Mouse (Mus musculus) ES-E14 (cell line): ENCODE results near the gene Cplx3. TPM values are rescaled to one million over a fixed set of nuclear protein-coding genes. Genes with fewer than 3 reads are reported as not detected.

Source experiments
- DNase-seq: peaks from one replicate; pipeline ENCODE4 v3.0.0-alpha.2; 2013; ENCODE audit warnings: low read depth, low spot score
- H3K27ac ChIP-seq: 2 replicates; pipeline ENCODE4 v1.5.1; 2012; ENCODE audit warnings: low read depth, mild to moderate bottlenecking, low read length, moderate library complexity, mixed read lengths; ENCODE audit not compliant: poor library complexity, insufficient read depth, severe bottlenecking
- H3K36me3 ChIP-seq: 2 replicates; pipeline ENCODE4 v1.6.1; 2012; ENCODE audit warnings: mild to moderate bottlenecking, low read length, moderate library complexity, mixed read lengths; ENCODE audit not compliant: control insufficient read depth, poor library complexity, insufficient read depth, severe bottlenecking
- H3K4me1 ChIP-seq, 2 experiments: fragments of 150-350 bp in 1 of 2; sonication (generic) in 1 of 2; 2 replicates each; pipeline ENCODE4 v1.6.1; 2012; ENCODE audit warnings: low read length in 2 of 2, mild to moderate bottlenecking in 1 of 2, mixed read lengths in 1 of 2; ENCODE audit not compliant: control insufficient read depth in 2 of 2, insufficient read depth in 2 of 2, poor library complexity in 1 of 2
- H3K4me3 ChIP-seq, 2 experiments: fragments of 150-350 bp in 1 of 2; sonication (generic) in 1 of 2; 2 replicates each; pipeline ENCODE4 v1.5.1; 2012; ENCODE audit warnings: low read length in 2 of 2, low read depth in 1 of 2, mild to moderate bottlenecking in 1 of 2, mixed read lengths in 1 of 2; ENCODE audit not compliant: insufficient read depth in 1 of 2, poor library complexity in 1 of 2, severe bottlenecking in 1 of 2
- H3K9ac ChIP-seq: 2 replicates; pipeline ENCODE4 v1.6.1; 2012; ENCODE audit warnings: low read depth, mild to moderate bottlenecking, low read length, mixed read lengths; ENCODE audit not compliant: poor library complexity, insufficient read depth, severe bottlenecking
- H3K9me3 ChIP-seq: fragments of 150-350 bp; sonication (generic); 2 replicates; pipeline ENCODE4 v1.6.1; 2012; ENCODE audit warnings: low read depth, mild to moderate bottlenecking, low read length; ENCODE audit not compliant: control insufficient read depth, insufficient read depth
- CHD2 ChIP-seq: IDR thresholded peaks from 2 replicates; pipeline ENCODE4 v1.6.1; 2014; ENCODE audit warnings: mild to moderate bottlenecking, low read depth, low read length, inconsistent platforms
- HCFC1 ChIP-seq: IDR thresholded peaks from 2 replicates; pipeline ENCODE4 v1.6.1; 2012; ENCODE audit warnings: low read length, inconsistent platforms, borderline replicate concordance; ENCODE audit not compliant: insufficient read depth
- MAFK ChIP-seq: IDR thresholded peaks from 2 replicates; pipeline ENCODE4 v1.6.1; 2014; ENCODE audit warnings: mild to moderate bottlenecking, low read depth, low read length, inconsistent platforms; ENCODE audit not compliant: insufficient read depth
- ZC3H11A ChIP-seq: IDR thresholded peaks from 2 replicates; pipeline ENCODE4 v1.6.1; 2012; ENCODE audit warnings: low read depth, mild to moderate bottlenecking, inconsistent platforms, low read length, borderline replicate concordance
- ZNF384 ChIP-seq: IDR thresholded peaks from 2 replicates; pipeline ENCODE4 v1.6.1; 2012; ENCODE audit warnings: low read depth, low read length, inconsistent platforms
- in situ Hi-C, 2 experiments: fragments of 600-800 bp; cut with MboI; formaldehyde crosslinking; loops; one replicate each; pipeline ENCODE4 v1.15.1; 2025; ENCODE audit warnings: low sequenced_read_pairs in 2 of 2, inconsistent platforms in 1 of 2; ENCODE audit not compliant: unreplicated experiment in 2 of 2
- total RNA-seq: library from RNA; depleted of rRNA; stranded (reverse); fragments of 300-350 nt; gene quantifications from 2 replicates; pipeline ENCODE4 v1.2.3, GENCODE M21; 2012

Gene Cplx3
- total RNA-seq, 1 experiment = not detected

DNA sequence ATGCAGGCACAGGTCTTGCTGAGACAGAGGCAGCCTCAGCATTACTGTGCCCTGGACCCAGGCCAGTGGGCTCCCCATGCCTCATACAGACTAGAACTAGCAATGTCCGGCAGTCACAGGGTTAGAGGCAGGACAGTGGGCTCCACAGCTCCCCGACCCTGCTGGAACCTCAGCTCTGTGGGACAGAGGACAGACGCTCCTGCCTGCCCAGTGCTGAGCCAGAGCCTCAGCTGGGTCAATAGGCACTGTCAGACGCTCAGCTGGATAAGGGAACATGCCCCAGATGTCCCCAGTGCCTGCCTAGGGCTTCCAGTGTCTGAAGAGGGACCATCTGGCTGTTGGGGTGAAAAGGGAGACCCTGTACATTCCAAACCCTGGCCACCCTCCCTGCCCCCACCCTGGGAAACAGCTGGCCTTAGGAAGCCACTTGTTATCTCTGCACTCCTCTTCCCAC lies 8.1 kb downstream of the Cplx3 start:
- no peak overlapping the region; the same call in 1 of the 2 replicates for H3K27ac ChIP-seq
- H3K4me1 ChIP-seq = peaks cover 7 to 16% of the 10 kb centered on the region in 2 experiments; a peak in 3 of 4 replicates
- peaks cover 20% of the 10 kb centered on the region; the same call in 1 of the 2 replicates for H3K36me3 ChIP-seq
- H3K4me3 ChIP-seq = no peak overlapping the region
- H3K9ac ChIP-seq = no peak overlapping the region
- no peaks in the 10 kb centered on the region for H3K9me3 ChIP-seq
- no peak for TF ChIP-seq HCFC1
- TF ChIP-seq MAFK = no peak
- TF ChIP-seq CHD2 = no peak
- no peak for TF ChIP-seq ZC3H11A
- TF ChIP-seq ZNF384 = no peak
- in situ Hi-C loops = no loop called here
- DNase-seq = no peak

DNA sequence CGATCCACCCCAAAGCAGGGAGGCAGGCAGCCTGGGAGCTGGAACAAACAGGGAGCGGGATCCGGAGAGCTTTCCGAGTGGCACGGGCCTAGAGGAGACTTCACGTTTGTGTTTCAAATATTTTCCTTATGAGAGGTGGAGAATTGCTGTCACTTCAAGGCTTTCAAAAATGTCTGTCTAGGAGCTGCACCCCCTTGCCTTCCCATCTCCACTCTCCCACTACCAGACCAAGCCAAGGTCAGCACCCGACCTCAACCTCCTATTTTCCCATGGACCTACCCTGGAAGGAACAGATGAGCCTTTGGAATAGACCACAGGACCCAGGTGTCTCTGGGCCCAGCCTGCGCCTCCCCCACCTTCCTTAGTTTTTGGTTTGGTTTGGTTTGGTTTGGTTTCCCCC lies 8.8 kb downstream of the Cplx3 start:
- Histone ChIP-seq H3K27ac (no peak overlapping the region), H3K9ac (no peak overlapping the region), H3K36me3 (peaks cover 23% of the 10 kb centered on the region; the same call in 1 of the 2 replicates), H3K9me3 (no peaks in the 10 kb centered on the region), H3K4me1 (peaks cover 7 to 16% of the 10 kb centered on the region in 2 experiments; a peak in 3 of 4 replicates), H3K4me3 (no peak overlapping the region)
- DNase-seq = no peak
- in situ Hi-C loops = no loop called here
- TF ChIP-seq CHD2 (no peak), HCFC1 (no peak), ZC3H11A (no peak), MAFK (no peak), ZNF384 (no peak)

DNA sequence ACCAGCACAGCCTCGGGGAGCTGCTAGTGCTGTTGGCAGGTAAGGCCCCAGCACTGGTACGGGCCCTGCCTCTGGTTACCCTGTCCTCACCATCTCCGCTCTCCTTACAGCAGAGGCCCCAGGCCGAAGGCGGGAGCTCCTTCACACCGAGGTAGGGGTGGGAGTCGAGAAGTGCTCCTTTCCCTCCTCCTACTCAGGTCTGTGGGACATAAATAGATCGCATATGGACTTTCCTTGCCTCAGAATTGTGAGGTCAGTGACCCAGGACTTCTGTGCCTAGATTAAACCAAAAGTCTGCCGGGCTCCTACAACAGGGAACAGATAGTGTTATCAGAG lies 11.9 kb downstream of the Cplx3 start:
- H3K27ac ChIP-seq = no peak overlapping the region
- H3K4me3 ChIP-seq = no peak overlapping the region
- peaks cover 23% of the 10 kb centered on the region; the same call in 1 of the 2 replicates for H3K36me3 ChIP-seq
- DNase-seq = no peak
- H3K9ac ChIP-seq = no peak overlapping the region
- in situ Hi-C loops = no loop called here
- H3K4me1 ChIP-seq = peaks cover 0 to 5% of the 10 kb centered on the region in 2 experiments; a peak in 2 of 4 replicates
- TF ChIP-seq ZC3H11A = no peak
- H3K9me3 ChIP-seq = no peaks in the 10 kb centered on the region

DNA sequence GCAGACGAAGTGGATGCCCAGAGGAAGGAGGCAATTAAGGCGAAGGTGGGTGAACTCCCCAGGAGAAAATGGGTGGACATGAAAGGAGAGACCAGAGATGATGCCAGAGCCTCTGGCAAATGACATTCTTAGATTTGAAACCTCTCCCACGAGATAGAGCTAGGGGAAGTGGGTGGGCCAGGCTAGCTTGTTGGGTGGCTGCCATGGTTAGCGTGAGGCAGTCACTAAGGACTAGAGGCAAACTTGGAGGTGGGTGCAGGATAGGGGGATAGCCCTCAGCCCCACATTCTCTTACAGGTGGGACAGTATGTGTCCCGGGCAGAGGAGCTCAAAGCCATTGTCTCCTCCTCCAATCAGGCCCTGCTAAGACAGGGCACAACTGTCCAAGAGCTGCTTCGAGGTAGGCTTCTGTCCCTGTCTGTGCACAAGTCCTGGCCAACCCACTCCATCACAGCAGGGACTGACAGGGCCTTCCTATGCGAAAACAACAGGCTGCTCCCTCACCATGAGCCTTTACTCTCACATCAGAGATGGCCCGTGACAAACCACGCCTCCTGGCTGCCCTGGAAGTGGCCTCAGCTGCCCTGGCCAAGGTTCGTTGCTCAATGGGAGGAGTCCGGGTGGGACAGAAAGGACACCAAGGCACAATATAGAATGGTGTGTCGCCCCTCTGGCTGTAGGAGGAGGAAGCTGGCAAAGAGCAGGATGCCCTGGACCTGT lies 12.5 kb downstream of the Cplx3 start:
- H3K4me1 ChIP-seq = peaks cover 0 to 2% of the 10 kb centered on the region in 2 experiments; a peak in 2 of 4 replicates

More for the DNA sequence above, 12.5 kb downstream of the Cplx3 start:
- no peaks in the 10 kb centered on the region for H3K9me3 ChIP-seq
- TF ChIP-seq ZNF384 (no peak), CHD2 (no peak), HCFC1 (no peak), ZC3H11A (no peak)
- no peak for DNase-seq
- peaks cover 23% of the 10 kb centered on the region; the same call in 1 of the 2 replicates for H3K36me3 ChIP-seq
- in situ Hi-C loops = no loop called here
- no peak overlapping the region for H3K4me3 ChIP-seq
- H3K9ac ChIP-seq = no peak overlapping the region
- no peak overlapping the region for H3K27ac ChIP-seq
